Mouse (Mus musculus) adrenal gland, adult 18-20 months (tissue): ENCODE results near the gene Avil. TPM values are rescaled to one million over a fixed set of nuclear protein-coding genes. Genes with fewer than 3 reads are reported as not detected.

ENCODE experiments used
- DNase-seq, 2 experiments: peaks; one replicate each; pipeline ENCODE4 v3.0.0; 2021 to 2022; ENCODE audit warnings: low spot score in 2 of 2
- long read RNA-seq, 2 experiments: library from polyadenylated mRNA; stranded (forward); transcript quantifications; one replicate each; pipeline ENCODE4 v2.0.0; 2021
- total RNA-seq, 2 experiments: library from RNA; stranded (reverse); gene quantifications; 1 replicate in 1 of 2; 2 replicates in 1 of 2; pipeline ENCODE4 v1.2.3; 2021

Avil gene
- total RNA-seq: 1 to 10 TPM in 1 of 2 experiments, under 1 TPM in 1; 0.67 to 5.5 TPM
- long read RNA-seq, experiment 1, partial matches to known transcripts: 2 of 2 reads
- long read RNA-seq, experiment 1, other reads (novel, unspliced or antisense): 0 of 2 reads
- long read RNA-seq, experiment 2, partial matches to known transcripts: 2 of 4 reads
- long read RNA-seq, experiment 2, other reads (novel, unspliced or antisense): 1 of 4 reads

DNA sequence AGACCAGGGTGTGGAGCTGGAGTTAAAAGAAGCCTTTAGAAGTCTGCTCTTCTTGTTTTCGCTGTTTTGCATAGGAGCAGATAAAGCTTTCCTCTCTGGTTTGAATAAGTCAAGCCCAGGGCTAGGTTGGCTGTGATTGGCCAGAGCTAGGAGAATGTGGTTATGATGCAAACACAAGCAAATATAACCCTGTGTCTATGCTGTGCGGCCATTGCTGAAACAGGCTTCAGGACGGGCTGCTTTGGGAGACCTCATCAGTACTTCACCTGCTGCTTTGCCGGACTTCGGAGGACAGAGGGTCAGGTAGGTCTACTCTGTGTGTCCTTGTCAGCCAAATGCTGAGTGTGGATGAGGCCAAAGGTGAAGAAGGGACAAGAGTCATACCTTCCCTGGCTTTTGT is at the start of gene Avil:
TSS of gene Avil (plus strand) at position 181 of the 400 bp plus-strand sequence.
- DNase-seq: no peak

DNA sequence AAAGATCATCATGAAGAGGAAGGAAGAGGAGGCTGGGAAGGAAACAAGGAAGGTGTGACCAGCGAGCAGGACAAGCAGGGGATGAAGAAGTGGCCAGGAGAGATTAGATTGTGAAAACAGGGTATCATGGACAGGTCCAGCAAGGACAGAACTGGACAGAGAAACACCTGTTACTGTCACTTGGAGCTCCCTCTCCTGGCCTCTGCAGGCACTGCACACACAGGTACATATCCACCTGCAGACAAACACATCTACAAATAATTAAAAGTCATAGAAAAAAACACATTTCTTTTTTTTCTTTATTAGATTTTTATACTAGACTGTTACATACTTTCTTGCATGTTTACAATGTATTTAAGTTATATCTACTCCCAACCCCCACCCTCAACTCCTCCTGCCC is 48.1 kb upstream of the Avil start:
- no peak for DNase-seq

DNA sequence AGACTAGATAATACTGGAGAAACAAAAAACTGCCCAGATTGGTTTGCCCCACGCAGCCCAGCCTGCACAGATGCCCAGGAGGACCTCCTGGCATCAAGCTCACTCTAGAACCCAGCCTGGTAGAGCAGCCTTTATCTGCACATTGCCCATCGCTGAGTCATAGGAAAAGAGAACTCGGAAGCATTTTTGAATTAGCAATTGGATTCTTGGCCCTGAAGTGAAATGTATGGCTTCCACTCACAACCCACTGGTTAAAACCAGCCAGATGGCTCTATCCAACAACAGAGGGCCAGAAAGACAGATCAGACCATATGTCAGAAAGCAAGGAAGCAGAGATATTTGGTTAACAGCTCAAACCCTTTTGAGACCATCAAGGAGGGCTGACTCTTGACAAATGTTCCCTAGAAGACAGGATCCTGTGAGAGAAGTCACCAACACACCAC is 47.5 kb upstream of the Avil start:
- DNase-seq: no peak

DNA sequence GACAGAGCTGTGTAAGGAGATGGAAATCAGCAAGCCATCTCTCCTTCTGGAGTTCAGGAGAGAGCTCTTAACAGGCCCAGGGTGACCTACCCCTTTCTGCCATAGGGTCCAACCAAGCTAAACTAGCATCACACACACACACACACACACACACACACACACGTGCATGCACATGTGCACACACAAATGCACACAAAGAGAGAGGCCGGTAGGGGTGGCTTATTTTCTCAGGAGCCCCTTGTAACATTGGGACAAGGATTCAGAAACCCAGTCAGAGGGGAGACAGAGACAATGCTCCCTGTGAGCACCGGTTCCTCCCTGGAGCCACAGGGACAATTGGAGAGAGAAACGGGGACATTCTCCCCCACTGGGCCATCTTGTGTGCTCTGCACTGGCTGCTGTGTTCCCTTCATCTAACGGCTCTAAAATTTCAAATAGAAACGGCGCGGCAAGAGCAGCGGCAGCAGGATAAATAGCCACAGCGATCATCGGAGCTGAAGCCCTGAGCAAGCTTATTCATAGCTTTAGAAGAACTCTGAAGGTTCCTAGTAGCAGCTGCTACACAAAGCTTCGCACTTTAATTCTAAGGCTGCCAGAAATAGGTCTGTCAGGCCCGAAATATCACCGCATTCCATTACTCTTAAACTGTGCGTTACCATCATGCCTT is 43.7 kb upstream of the Avil start:
- no peak for DNase-seq

DNA sequence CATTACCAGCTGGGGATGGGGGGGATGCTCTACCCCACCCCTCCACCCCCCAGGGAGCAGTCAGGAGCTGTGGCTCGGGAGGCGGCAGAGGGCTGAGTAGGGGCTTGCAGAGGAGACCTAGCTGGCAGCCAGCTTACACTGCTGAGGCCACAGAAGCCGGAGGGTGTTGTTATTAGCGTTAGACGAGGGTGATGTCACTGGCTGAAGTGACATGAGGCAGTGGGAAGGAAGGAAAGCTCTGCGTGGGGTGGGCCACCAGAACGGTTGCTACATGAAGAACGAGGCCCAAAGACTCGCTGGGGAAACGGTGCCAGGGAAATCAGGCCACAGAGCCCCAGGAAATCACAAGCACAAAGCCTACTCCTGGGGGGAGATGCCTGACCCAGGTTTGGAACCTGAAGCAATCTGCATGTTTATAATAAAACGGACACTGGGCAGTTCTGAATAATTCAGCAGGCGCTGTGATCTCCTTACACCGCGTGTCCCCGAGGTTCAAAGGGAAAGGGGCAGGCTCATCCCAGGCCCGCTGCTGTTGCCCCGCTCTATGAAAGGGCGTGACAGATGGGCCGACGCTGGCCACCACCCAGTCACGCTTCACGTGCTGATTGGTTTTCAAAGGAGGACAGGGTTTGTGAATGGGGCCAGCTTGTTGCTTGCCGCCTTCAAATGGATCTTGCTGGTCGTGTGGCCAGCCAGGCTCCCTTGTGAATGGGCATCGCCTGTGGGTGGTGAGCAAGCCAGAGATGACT is 43.0 kb upstream of the Avil start:
- peak in 1 of 2 experiments; percentile 40 for DNase-seq

DNA sequence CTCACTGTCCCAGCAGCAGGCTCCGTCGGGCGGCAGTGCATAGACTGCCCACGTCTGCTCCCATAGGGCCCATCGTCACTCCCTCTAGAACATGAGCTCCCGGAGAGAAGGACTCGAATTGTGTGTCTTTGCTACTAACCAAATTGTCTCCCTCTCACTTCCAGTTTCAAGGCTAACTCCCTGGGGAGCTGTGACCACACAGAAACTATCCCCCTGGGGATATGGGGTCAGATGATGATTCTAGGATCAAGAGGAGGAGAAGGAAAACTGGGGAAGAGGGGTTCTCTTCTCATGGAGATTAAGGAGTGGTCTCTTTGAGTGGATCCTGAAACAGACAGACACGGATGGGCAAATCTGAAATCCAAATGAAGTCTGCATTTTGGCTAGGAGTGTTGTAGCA is 40.0 kb upstream of the Avil start:
- DNase-seq: no peak

DNA sequence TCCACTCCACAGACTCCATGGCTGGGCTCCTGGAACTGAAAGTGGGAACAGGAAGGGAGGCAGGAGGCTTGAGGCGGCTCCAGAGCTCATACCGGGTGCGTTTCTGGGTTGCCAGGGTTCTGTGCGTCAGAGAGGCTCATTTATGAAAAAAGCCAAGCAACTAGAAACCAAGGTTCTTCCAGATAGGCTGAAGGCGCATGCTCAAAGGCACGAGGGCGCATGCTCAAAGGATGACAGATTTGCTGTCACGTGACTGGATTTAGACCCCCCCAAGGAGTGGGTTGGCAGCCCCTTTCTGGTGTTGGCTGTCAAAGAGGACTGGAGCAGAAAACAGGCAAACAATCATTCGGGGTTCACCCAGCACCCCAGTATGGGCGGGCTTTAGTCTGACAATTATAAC is 38.8 kb upstream of the Avil start:
- peak in 1 of 2 experiments; percentile 44 for DNase-seq

DNA sequence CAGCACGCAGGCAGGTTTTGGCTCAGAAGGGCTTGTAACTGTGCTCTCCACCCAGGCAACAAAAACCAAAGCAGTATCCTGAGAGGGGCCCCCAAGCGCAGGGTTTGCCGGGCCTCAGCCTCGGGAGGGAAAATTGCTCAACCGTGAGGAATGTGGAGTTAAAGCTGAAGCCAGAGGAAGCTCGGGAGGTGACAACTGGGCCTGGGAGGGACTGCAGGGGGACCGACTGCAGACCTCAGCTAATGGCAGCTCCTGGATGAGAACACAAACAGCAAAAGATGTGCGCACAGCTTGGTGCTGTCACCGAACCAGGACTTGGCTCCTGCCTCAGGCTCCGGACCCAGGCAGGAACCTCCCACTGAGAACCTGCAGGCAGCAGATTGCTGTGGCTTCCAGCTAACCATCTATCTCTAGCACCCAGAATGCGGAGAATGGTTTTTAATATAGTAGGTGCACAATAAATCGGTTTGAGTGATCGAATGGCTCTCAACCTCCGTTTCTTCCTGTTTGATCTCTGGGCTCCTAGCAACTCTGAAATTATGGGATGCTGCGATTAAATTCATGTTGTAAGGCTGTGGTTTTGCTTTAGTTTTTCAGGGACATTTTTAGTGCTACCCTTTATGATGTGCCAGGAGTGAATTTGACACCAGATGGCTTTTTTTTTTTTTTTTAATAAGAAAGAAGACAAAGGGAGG is 38.1 kb upstream of the Avil start:
- peak in 1 of 2 experiments; percentile 37 for DNase-seq

DNA sequence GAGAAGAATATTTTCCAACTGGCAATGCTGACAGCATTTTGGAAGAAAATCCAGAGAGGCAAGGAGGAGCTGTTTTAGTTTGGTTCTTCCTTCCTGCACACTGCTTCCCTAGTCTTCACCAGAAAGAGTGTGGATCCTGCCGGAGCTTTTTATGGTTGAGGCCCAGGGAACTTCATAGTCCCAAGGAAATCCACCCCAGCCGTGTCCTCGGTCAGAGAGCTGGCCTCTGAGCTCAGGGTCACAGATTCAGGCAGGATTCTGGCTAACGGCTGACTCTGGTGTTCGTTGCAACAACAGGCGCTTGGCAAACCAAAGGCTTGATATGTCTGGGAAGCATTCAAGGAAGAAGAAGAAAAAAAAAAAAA is 37.6 kb upstream of the Avil start:
- no peak for DNase-seq

DNA sequence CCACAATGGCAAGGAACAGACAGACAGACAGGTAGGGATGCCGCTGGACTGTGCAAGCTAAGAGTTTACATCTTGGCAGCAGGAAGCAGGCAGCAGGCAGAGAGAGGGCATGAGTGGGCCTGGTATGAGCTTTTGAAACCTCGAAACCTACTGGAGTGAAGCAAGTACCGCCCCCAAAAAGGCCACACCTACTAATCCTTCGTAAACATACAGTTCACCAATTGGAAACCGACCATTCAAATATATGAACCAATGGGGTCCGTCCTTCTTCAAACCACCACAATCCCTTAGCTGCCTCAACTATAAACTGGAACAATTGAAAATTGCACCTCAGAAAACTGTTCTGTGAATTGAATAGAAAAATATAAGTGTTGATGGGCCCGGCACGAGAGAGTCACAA is 36.7 kb upstream of the Avil start:
- no peak for DNase-seq

DNA sequence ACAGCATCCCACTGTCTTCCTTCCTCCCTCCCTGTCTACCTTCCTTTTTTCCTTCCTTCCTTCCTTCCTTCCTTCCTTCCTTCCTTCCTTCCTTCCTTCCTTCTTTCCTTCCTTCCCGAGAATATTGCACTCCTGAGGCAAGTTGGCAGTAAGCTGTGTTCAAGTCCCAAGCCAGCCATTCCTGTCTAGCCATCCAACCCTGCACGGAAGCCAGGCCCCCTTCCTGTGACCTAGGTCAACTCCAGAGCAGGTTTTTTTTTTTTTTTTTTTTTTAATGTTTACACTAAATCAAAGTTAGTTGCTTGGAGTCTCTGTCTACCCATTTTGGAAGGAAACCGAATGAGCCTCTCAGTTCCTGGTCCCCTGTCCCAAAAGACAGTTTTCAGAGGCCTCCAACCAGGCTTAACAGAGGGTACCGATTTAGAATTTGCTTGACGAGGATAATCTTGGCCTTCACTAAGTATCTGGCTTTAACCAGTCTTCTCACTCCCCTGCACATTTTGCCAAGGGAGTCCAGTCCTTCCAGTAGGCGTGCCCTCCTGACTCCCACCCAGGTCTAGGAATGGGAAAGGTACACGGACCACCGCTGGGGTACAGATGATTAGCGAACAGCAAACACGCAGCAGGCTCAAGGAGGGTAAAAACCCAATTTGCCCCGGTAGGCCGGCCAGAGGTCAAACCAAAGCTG is 29.0 kb upstream of the Avil start:
- DNase-seq: no peak

DNA sequence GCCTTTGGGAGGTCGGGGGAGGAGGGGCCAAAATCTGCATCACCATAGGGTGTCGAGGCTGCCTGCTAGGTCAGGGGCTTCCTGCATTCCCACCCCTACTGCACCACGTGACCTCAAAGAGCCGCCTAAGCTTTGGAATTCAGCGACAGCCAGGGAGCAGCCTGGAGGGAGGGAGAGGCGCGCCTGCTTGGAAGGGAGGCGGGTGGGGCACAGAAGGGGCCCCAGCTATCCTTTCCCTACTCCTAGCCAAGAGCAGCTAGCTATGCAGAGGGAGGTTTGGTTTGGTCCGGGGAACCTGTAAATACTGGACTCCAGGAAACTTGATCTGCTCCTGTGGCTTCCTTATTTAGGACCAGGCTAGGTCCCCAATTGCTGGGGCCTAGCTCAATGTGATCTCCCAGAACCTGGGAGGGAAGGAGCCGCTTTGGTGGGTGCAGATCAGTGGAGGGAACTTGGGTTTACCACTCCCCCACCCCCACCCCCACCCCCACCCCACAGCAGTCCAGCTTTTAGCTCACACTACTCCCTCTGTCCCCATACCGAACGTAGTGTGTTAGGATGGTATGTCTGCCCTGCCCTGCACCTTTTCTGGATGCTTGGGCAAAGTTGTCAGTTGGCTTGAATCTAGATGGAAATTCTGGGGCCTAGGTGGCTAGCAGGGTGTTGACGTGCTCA is 28.3 kb upstream of the Avil start:
- no peak for DNase-seq

DNA sequence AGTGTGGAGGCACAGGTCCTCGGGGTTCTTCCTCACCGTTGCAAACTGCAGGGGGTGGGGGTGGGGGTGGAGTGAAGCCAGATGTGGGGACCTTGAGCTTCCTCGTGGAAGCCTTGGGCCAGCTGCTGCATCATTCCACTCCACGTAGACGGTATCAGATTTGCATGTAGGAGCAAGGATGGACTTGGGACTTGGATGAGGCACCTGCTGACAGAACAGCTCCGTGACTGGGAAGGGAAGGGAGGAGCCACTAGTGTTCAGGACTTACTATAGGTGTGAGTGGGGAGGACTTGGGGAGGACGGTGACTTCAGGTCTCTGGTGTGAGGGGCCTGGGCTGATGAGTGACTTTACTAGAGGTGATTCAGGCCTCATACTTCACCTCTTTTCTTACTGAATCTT is 27.5 kb upstream of the Avil start:
- DNase-seq: no peak

DNA sequence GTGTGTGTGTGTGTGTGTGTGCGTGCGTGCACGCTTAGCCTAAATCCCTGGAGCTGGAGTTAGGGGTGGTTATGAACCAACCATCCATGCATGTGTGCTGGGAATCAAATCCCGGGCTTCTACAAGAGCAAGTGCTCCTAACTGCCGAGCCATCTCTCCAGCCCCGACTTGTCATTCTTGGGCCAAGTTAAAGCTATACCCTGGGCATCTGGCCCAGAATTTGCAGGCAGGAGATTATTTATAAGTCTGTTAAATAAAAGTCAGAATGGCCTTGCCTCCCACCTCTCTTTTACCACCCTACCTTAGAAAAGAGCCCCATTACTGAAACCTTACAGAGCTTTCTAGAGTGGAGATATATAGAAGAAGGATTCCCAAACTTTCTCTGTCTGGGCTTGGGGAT is 24.8 kb upstream of the Avil start:
- DNase-seq: no peak

DNA sequence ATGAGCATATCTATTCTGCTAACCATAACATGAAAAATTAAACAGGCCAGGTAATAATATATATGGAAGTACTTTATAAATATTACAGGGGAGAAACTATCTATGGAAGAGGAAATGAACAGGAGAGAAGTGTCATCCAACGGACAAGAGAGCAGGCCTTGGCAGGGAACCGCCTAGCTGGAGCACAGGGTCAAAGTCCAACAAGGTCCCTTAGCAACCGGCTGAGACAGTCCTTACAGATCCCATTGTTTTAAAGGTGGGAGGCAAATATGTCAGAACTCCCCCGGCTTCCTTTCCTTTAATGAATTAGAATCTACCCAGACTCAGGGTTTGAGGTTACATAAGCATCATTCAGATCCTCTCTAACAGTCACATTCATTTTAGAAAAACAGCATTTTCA is 23.4 kb upstream of the Avil start:
- DNase-seq: no peak

DNA sequence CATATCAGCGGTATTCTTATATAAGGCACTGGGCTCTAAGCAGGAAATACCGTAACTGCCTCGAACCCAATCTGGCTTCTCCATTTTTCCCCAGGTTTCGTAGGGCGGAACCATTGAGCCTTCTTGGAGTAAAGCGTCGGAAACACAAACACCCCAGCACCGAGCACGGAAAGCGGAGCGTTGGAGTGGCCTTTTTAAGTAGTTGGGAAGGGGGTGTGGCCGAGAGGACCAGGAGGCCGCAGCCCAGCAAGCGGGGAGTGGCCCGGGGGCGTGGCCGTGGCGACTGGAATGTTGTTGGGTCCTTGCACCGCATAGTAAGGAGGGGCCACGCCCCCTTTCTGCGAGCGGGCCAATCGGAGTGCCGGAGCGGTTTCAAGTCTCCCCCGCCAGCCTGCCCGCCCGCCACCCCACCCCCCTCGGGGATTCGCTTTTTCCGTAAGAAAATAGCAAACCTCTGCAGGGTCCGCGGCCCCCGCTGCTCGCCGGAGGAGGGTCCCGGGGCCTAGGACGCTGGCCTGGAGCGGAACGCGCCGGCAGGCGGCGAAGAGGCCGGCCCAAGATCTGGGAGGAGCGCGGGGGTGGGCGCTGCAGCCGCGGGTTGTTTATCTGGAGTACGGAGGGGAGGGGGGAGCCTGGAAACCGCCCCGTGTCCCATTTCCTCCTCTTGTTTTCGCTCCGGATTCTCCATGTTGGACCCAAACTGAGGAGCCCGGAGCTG is 22.1 kb upstream of the Avil start, which contains the start of gene Ctdsp2:
TSS of gene Ctdsp2 (plus strand) at position 441 of the 718 bp plus-strand sequence.
- peak; percentile 99 to 100 for DNase-seq

DNA sequence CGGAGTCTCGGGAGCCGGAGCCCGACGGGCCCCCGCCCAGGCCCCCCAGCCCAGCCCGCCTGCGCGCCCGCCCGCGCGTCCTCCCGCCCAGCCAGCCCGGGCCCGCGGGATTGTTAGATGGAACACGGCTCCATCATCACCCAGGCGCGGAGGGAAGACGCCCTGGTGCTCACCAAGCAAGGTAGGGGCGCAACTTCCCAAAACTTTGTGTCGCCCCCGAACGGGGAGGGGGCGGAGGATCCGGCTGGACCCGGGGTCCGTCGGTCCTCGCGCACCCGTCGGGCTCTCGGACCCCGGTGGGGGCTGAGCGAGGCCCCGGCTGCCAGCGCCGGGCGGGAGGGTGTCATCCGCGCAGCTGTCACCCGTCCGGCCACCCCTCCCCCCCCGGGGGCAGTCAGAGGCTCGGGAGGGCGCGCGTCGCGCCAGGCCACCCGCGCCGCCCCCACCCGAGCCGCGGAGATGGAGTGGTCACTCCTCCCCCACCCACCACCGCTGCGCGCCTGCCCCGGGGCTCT is 21.3 kb upstream of the Avil start:
- peak; percentile 78 to 79 for DNase-seq

DNA sequence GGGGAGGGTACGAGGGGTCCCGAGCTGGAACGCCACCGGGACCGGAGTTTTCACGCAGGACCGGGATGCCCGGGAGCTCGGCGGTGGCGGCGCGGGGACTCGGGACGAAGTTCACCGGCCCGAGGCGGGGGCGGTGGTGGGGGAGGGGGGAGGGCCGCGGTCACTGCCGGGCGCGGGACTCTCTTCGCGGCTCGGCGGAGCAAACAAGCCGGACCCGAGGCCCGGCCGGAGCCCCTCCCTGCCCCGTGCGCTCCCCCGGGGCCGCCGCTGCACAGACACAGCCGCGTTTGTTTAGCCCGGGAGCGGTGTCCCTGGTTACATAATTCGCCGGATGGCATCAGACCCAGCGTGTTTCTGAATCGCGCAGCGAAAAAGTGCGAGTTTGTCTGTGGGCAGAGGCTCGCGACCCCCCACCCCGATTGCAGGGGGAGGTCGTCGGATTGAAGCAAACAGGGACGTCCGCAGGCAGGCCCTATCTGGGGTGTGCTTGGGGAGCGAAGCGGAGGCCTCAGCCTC is 20.8 kb upstream of the Avil start:
- peak; percentile 61 to 66 for DNase-seq

DNA sequence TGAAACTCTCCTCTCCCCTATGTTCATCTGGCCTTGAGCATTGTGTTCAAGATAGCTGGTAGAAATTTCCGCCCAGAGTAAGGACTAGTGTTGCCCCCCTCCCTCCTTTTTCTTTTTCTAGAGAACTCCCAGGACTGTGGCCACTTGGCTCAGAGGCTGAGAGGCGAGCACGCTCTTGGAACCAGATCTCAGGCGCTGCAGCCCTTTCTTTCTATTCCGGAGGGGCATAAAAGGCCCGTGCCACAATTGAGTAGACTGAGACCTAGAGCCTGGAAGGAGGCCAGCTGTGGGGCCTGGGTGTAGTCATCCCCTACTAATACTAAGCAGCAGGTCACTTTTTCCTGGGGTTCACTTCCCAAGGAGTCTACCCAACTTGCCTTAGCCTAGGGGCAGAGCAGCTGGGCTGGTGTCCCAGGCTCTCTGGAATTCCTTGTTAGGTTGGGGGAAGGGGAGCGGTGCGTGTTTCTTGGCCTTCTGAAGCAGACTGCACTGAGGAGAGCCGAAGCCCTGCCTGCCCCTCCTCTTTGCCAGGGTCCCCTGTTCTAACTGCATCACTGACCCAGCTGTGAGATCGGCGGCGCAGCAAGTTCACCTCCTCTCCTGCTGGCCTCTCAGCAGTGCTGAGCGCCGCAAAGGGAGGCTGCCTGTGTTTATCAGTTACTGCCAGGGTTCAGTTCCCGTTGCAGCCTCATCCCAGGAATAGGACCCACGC is 20.1 kb upstream of the Avil start:
- peak in 1 of 2 experiments; percentile 53 for DNase-seq
